Mouse (Mus musculus): ENCODE results near the gene Fam19a3.

Fam19a3 gene

DNA sequence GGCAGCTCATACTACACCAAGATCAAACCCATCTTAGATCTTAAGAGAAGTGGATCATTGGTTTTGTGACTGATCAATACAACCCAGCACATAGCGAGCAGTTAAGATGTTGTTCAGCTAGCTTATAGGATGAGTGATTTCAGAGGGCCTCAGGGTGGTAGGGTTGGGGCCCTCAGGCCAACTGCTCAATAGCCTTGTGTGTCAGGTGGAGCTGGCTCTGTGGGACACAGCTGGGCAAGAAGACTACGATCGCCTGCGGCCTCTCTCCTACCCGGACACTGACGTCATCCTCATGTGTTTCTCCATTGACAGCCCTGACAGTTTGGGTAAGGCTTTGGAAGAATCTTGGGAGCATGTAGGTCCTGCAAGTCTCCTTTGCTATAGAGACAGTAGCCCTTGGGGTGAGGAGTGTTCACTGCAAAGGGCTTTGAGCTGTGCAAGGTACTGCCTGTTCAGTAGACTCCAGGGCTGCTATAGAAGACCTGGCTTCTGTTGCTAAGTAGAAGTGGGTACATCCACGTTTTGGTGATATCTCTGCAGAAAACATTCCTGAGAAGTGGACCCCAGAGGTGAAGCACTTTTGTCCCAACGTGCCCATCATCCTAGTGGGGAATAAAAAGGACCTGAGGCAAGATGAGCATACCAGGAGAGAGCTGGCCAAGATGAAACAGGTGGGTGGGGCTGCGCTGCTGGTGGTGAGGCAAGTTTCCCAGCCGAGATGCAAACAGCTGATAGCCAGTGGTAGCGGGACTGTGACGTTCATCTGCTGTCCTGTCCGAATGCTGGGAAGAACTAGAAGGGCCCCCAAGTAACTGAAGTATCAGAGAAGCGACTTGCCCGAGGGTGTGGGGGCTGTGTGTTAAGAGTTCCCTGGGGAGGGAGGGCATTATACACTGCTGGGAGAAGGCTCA, 11.0 kb upstream of the Fam19a3 start:
- DNase-seq (ENCODE audit: low read depth in 1 of 2, low spot score in 2 of 2) = no peak

- no peak for DNase-seq (ENCODE audit: low read depth in 1 of 2, low spot score in 2 of 2)
These were observed 10.0 kb upstream of the Fam19a3 start for GRCm38 (mm10) chr3:104791671-104792070.

GRCm38 (mm10) chr3:104791017-104791416, 9.4 kb upstream of the Fam19a3 start:
- DNase-seq (ENCODE audit: low read depth in 1 of 2, low spot score in 2 of 2) = no peak

GRCm38 (mm10) chr3:104790401-104790937, 8.8 kb upstream of the Fam19a3 start:
- DNase-seq (ENCODE audit: low read depth in 1 of 2, low spot score in 2 of 2) = no peak

GRCm38 (mm10) chr3:104789822-104790221, 8.2 kb upstream of the Fam19a3 start:
- DNase-seq (ENCODE audit: low read depth in 1 of 2, low spot score in 2 of 2) = no peak

GRCm38 (mm10) chr3:104789312-104789605, 7.6 kb upstream of the Fam19a3 start:
- DNase-seq (ENCODE audit: low read depth in 1 of 2, low spot score in 2 of 2) = no peak

GRCm38 (mm10) chr3:104788561-104789311, 7.1 kb upstream of the Fam19a3 start:
- DNase-seq (ENCODE audit: low read depth in 1 of 2, low spot score in 2 of 2) = no peak

DNA sequence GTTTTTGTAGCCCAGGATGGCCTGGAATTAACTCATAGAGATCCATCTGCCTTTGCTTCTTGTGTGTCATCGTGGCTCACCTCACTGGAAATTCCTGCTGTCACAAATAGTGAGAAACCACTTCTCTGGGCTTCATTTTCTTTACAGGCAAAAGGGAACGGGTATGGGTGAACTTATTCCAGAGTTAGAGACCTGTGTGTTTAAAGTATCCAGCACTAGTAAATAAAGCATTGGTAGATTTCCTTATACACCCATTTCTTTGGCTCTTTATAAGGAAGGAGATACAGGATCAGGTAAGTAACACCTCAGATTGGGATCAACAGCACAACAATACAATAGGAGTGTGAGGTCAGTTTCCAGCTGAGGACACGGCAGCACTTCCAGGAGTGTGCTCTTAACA, 6.4 kb upstream of the Fam19a3 start, which contains the start of gene Rhoc:
Rhoc (plus strand) TSS at position 301 of the 400 bp plus-strand sequence.
- DNase-seq (ENCODE audit: low read depth in 1 of 2, low spot score in 2 of 2) = no peak

- DNase-seq (ENCODE audit: low read depth in 1 of 2, low spot score in 2 of 2) = no peak
These were observed 3.6 kb upstream of the Fam19a3 start for GRCm38 (mm10) chr3:104785284-104785683.

GRCm38 (mm10) chr3:104783971-104784500, 2.4 kb upstream of the Fam19a3 start:
- DNase-seq (ENCODE audit: low read depth in 1 of 2, low spot score in 2 of 2) = no peak

DNA sequence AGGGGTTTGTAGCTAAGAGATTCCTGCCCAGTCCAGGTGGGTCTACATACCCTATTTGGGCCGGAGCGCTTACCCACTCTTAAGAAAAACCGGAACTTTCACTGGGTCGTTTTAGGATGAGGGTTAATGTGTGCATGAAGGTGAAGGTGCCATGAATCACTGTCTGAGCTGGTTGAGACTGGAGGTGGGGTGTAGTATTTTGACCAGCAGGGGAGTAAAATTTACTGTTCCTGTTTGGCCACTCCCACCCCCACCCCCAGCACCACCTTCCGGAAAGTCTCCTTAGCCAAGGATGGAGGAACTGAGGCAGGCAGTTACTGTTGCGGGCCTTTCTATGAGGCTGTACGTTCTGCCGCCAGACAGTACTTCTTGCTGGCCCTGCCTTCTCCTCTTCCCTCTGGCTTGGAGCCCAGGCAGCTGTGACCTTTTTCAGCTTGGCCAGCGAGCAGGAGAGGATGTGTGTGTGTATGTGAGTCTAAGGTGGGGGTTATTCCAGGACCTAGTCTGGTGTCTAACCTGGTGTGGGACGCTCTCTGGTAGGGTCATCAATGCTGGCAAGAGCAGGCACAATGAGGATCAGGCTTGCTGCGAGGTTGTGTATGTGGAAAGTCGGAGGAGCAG, 531 bp upstream of the Fam19a3 start:
- no peak for DNase-seq (ENCODE audit: low read depth in 1 of 2, low spot score in 2 of 2)

GRCm38 (mm10) chr3:104780561-104781420, 849 bp downstream of the Fam19a3 start, which contains the start of gene Ppm1j:
Gene Ppm1j (plus strand): TSS chr3:104781056.
- DNase-seq (ENCODE audit: low read depth in 1 of 2, low spot score in 2 of 2) = no peak

DNA sequence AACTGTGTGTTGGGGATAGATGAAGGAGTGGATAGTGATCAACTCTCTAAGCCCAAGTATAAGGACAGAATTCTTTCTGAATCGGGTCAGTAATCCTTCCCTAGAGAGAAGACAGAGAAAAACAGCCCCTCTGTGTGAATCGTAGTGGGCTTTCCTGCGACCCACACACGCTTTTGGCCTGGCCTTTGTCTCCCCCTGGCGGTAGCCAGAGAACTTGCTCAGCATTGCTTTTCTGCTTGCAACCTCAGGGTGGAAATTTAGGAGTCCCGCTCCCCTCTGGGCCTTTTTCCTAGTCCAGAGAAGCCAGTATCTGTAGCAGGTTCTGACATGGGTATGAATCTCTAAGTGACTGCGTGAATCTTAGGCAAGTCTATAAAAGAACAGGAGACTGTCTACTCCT, 1.7 kb downstream of the Fam19a3 start:
- DNase-seq (ENCODE audit: low read depth in 1 of 2, low spot score in 2 of 2) = no peak

GRCm38 (mm10) chr3:104777342-104777741, 4.3 kb downstream of the Fam19a3 start:
- DNase-seq (ENCODE audit: low read depth in 1 of 2, low spot score in 2 of 2) = no peak

GRCm38 (mm10) chr3:104773301-104773700, 8.3 kb downstream of the Fam19a3 start:
- no peak for DNase-seq (ENCODE audit: low read depth in 1 of 2, low spot score in 2 of 2)

DNA sequence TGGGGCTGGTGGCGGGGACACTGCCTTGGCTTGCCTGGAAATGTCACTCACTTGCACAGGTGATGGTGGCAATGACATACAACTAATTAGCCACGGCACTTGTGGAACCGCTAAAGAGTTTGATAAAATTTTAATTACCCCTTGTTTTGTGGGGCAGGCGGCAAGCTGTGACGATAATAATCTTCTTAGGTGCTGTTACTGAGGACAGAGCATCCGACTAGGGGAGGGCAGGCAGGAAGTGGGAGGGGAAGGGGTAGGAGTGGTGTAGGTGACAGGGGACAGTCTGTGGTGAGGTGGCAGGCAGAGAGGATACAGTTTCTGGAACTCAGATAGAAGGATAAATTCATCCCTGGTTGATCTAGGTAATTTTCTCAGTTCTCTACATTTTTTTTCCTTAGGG, 10.2 kb downstream of the Fam19a3 start:
- DNase-seq (ENCODE audit: low read depth in 1 of 2, low spot score in 2 of 2) = no peak

- DNase-seq (ENCODE audit: low read depth in 1 of 2, low spot score in 2 of 2) = no peak
These were observed 10.7 kb downstream of the Fam19a3 start for GRCm38 (mm10) chr3:104770918-104771317.

DNA sequence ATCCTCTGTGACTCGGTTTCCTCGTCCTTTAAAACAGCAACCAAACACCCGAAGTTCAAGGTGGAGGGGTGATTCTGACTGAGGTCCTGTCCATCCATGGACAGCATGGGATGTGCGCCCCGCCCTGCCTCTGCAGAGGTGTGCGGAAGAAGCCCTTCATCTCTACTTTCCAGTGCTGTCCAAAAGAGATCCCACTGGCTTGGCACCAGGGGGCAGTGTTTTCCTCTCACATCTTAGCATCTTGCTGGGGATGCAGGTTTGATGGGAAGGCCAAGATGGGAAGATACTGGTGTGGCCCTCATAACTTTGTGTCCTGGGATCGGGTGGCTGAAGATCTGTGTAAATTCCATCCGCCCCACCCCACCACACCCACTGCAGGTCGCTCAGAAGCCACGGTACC, 11.6 kb downstream of the Fam19a3 start:
- no peak for DNase-seq (ENCODE audit: low read depth in 1 of 2, low spot score in 2 of 2)

DNA sequence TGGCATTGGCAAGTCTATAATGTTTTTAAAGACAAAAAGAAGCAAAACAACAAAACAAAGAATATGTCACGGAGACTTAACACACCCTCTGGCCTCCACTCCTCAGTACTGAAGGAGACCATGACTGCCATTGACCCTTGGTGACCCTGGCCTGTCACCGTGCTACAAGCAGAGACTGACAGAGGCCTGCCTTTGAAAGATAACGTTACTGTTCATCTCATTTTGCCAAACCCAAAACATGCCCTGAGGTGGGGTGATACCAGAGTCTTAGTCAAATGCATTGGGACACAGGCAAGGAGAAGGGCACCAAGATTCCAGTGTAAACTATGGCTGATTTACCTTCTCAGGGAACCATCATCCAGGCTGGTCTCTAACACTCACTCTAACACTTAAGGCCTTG, 12.5 kb downstream of the Fam19a3 start:
- DNase-seq (ENCODE audit: low read depth in 1 of 2, low spot score in 2 of 2) = no peak

DNA sequence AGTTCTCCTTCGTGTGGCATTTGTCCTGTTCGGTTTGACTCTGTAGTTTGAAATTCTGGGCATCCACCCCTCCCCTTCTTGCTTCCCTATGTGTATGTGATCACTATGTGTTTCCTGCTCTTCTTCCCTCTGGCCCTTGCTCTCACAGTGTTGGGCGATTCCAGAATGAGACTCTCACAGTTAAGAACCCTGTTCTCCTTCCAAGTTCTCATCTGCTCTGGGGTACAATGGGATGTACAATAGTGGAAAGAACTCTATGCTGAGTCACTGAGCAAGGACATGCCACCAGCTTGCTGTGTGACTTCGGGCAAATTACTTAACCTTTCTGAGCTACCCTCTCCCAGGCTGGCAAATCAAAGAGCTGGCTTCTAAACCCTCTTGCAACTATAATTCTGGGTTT, 13.9 kb downstream of the Fam19a3 start:
- no peak for DNase-seq (ENCODE audit: low read depth in 1 of 2, low spot score in 2 of 2)

Data from monocyte, adult 2 months (primary cell).